Comparison of ENCODE assay signal across 13 mouse cellular contexts in the genomic region with DNA sequence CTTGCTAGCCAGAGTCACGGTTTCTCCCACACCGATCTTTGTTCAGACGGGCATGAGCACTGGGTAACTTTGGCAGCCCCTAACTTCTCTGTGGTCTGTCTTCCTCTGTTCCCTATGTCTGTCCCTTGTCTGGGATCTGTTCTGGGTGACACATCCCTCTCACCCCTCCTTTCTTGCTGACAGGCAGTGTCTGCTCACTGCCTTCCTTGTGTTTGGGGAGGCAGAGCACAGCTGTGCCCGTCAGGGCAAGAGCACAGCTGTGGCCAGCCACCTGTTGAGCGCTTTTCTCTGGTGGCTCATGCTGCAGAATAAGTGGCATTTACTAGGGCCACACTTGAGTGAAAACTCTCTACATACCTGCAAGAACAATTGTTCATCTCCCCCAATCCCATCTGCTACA.
DNase-seq lines count a peak whose midpoint lies in the region; TF ChIP-seq lines count a peak whose summit lies in the region.
"Had no signal": no experiment of that assay in that cellular context is flagged by ENCODE, and none has a peak within 500 bp of the region (broad histone marks: within the 10 kb centered on the region; RNA-seq: fewer than 3 reads in every experiment).

No protein-coding gene starts in this region.

- peaks cover 11 to 54% of the 10 kb centered on the region in 2 experiments for H3K4me1 ChIP-seq in CH12.LX (ENCODE audit: control insufficient read depth in 1 of 2, insufficient read depth in 2 of 2)
- H3K4me1 ChIP-seq in bone marrow macrophage, adult 2 months (ENCODE audit: control insufficient read depth, insufficient read depth, low read length), result peaks cover 51% of the 10 kb centered on the region
- H3K4me1 ChIP-seq: stomach, embryonic 15.5 days had no signal

- intact Hi-C loops in left cerebral cortex, adult 2 months (cut with DNase I), result loop anchor here (5.0 kb wide), 1 partner anchor 115 kb away; the partner anchor contains the start of gene Elmo1
- intact Hi-C loops in left cerebral cortex, postnatal 36 days (cut with DNase I), result no loop called here

- no peak for DNase-seq in left cerebral cortex, adult 2 months (ENCODE audit: extremely low spot score in 1 of 2, low spot score in 2 of 2)
- no peak for DNase-seq in left cerebral cortex, postnatal 36 days (ENCODE audit: low spot score in 2 of 2)
- DNase-seq in CH12.LX (ENCODE audit: extremely low read depth), result no peak
- peak; percentile 64 to 66 for DNase-seq in spleen, postnatal 36 days (ENCODE audit: low spot score in 2 of 2)
- no peak for DNase-seq in urinary bladder, postnatal 25 days (ENCODE audit: low spot score)
- DNase-seq in retina, postnatal 1 day, result no peak
- DNase-seq: cerebellum, adult 18-20 months; heart, postnatal 36 days; kidney, postnatal 10 days had no signal

- TF ChIP-seq CTCF in left cerebral cortex, adult 2 months (IDR thresholded peaks at IDR 0.05), result no peak
- no peak for TF ChIP-seq CTCF in CH12.LX (conservative IDR thresholded peaks at IDR 0.05 in 1 of 2, IDR thresholded peaks at IDR 0.05 in 1 of 2; ENCODE audit: low read depth in 2 of 2, low read length in 2 of 2)
- no peak for TF ChIP-seq CTCF in bone marrow macrophage, adult 2 months (IDR thresholded peaks at IDR 0.05; ENCODE audit: low read depth, low read length)

- TF ChIP-seq RAD21 in CH12.LX (IDR thresholded peaks at IDR 0.05; ENCODE audit: low read depth, low read length), result no peak

- H3K4me3 ChIP-seq in left cerebral cortex, adult 2 months, result no peak overlapping the region
- H3K4me3 ChIP-seq in CH12.LX (replicated peaks in 1 of 3; ENCODE audit: low read depth in 2 of 3, low read length in 2 of 3, poor library complexity in 1 of 3), result no peak overlapping the region
- H3K4me3 ChIP-seq in bone marrow macrophage, adult 2 months (ENCODE audit: insufficient read depth, low read length), result no peak overlapping the region
- H3K4me3 ChIP-seq: megakaryocyte, embryonic 14.5 days; stomach, embryonic 15.5 days had no signal

- H3K27me3 ChIP-seq in CH12.LX (replicated peaks), result no peaks in the 10 kb centered on the region
- H3K27me3 ChIP-seq: megakaryocyte, embryonic 14.5 days; stomach, embryonic 15.5 days had no signal

- peak overlapping the region; percentile 62 for H3K27ac ChIP-seq in left cerebral cortex, adult 2 months
- H3K27ac ChIP-seq in CH12.LX (ENCODE audit: insufficient read depth, low read depth), result peak overlapping the region; percentile 41; the same call in 1 of the 2 replicates
- H3K27ac ChIP-seq in bone marrow macrophage, adult 2 months (ENCODE audit: insufficient read depth, low read depth, low read length), result peak overlapping the region; percentile 84
- H3K27ac ChIP-seq: stomach, embryonic 15.5 days had no signal

- no peak overlapping the region for H3K4me2 ChIP-seq in CH12.LX (ENCODE audit: insufficient read depth, low read depth, poor library complexity, severe bottlenecking)
- H3K4me2 ChIP-seq: stomach, embryonic 15.5 days had no signal

- H3K36me3 ChIP-seq in CH12.LX (replicated peaks in 1 of 2; ENCODE audit: control insufficient read depth in 1 of 2, insufficient read depth in 1 of 2, low read length in 1 of 2), result peaks cover 43 to 75% of the 10 kb centered on the region in 2 experiments
- H3K36me3 ChIP-seq: G1E; stomach, embryonic 15.5 days had no signal

- peaks cover 5% of the 10 kb centered on the region; the same call in 1 of the 2 replicates for H3K79me2 ChIP-seq in CH12.LX (replicated peaks; ENCODE audit: control insufficient read depth, extremely low read depth, insufficient read depth, poor library complexity, severe bottlenecking)

- no peak overlapping the region for H3K9ac ChIP-seq in CH12.LX (ENCODE audit: insufficient read depth, low read depth)
- H3K9ac ChIP-seq: stomach, embryonic 15.5 days had no signal

- no peak for TF ChIP-seq POLR2A in CH12.LX (IDR thresholded peaks at IDR 0.05; ENCODE audit: low read depth, low read length)
- TF ChIP-seq POLR2A in bone marrow macrophage, adult 2 months (IDR thresholded peaks at IDR 0.05; ENCODE audit: borderline replicate concordance, low read depth, low read length), result no peak

- dilution Hi-C loops in CH12.LX (cut with MboI; ENCODE audit: extremely low pct_ligation_motif_present, extremely low pct_unique_long_range_greater_than_20kb, low sequenced_read_pairs), result no loop called here

- TF ChIP-seq EP300 in CH12.LX (IDR thresholded peaks at IDR 0.05; ENCODE audit: low read length), result no peak

- H3K9me3 ChIP-seq in CH12.LX (replicated peaks; ENCODE audit: low read length), result no peaks in the 10 kb centered on the region
- H3K9me3 ChIP-seq: G1E; megakaryocyte, embryonic 14.5 days; stomach, embryonic 15.5 days had no signal

- in situ Hi-C loops in CH12.LX (cut with MboI; ENCODE audit: low pct_ligation_motif_present, low pct_unique_long_range_greater_than_20kb, low sequenced_read_pairs), result no loop called here

TF ChIP-seq in CH12.LX, 34 proteins besides CTCF, POLR2A, EP300 and RAD21:
- TF ChIP-seq RCOR1 (conservative IDR thresholded peaks at IDR 0.05; ENCODE audit: low read depth, low read length) (no peak), MYC (IDR thresholded peaks at IDR 0.05; ENCODE audit: low read depth, low read length) (0 out of 2 replicates have a peak, but pooled peaks have one; percentile 25), TCF12 (IDR thresholded peaks at IDR 0.05; ENCODE audit: low read depth, low read length) (peak; percentile 74), ZKSCAN1 (IDR thresholded peaks at IDR 0.05; ENCODE audit: borderline replicate concordance, low read depth, low read length) (no peak), ZMIZ1 (IDR thresholded peaks at IDR 0.05; ENCODE audit: low read depth, low read length) (no peak), ETS1 (conservative IDR thresholded peaks at IDR 0.05; ENCODE audit: low read depth, low read length) (peak; percentile 63), KAT2A (IDR thresholded peaks at IDR 0.05; ENCODE audit: insufficient replicate concordance, low read length) (no peak), BHLHE40 (IDR thresholded peaks at IDR 0.05; ENCODE audit: low read depth, low read length) (no peak), ZC3H11A (IDR thresholded peaks at IDR 0.05; ENCODE audit: low read depth, low read length) (no peak), PAX5 (IDR thresholded peaks at IDR 0.05; ENCODE audit: low read length) (no peak), ELF1 (IDR thresholded peaks at IDR 0.05; ENCODE audit: low read depth, low read length) (no peak), NELFE (IDR thresholded peaks at IDR 0.05; ENCODE audit: low read depth, low read length) (no peak), POLR2AphosphoS2 (IDR thresholded peaks at IDR 0.05; ENCODE audit: low read depth, low read length) (no peak), TBP (conservative IDR thresholded peaks at IDR 0.05; ENCODE audit: low read depth, low read length) (no peak)
TF ChIP-seq in CH12.LX: peak in this region for 3.

Comparison
In these comparisons a context has a peak if more than half of its experiments do, and no peak if none do; other contexts are left out.
1. DNase-seq: peak in spleen, postnatal 36 days (2 of 2); none in left cerebral cortex, adult 2 months (0 of 2), left cerebral cortex, postnatal 36 days (0 of 2), CH12.LX (single experiment), urinary bladder, postnatal 25 days (single experiment) and retina, postnatal 1 day (single experiment).
2. Peak in every context shown above with its lines, with median percentiles within 50 percentile points of each other: H3K27ac ChIP-seq.